Comparison of ENCODE assay signal across 9 mouse cellular contexts in genomic region chr9:68689351-68689750, GRCm38 (mm10). TPM values are rescaled to one million over a fixed set of nuclear protein-coding genes. Genes with fewer than 3 reads are reported as not detected.
DNase-seq lines count a peak whose midpoint lies in the region; ATAC-seq and TF ChIP-seq lines count a peak whose summit lies in the region.
"Had no signal": no experiment of that assay in that cellular context is flagged by ENCODE, and none has a peak within 500 bp of the region (broad histone marks: within the 10 kb centered on the region; RNA-seq: fewer than 3 reads in every experiment).

No protein-coding gene starts in this region.

- H3K27me3 ChIP-seq in midbrain, embryonic 10.5 days (ENCODE audit: low read depth, poor library complexity, severe bottlenecking): no peaks in the 10 kb centered on the region
- no peaks in the 10 kb centered on the region; the same call in 1 of the 2 replicates for H3K27me3 ChIP-seq in midbrain, embryonic 16.5 days (ENCODE audit: control insufficient read depth, insufficient read depth, low read depth, low read length)

- no peak for ATAC-seq in cerebellum, adult (ENCODE audit: insufficient number of reproducible peaks, low FRiP score, low TSS enrichment)
- ATAC-seq in midbrain, embryonic 16.5 days: no peak

- no peaks in the 10 kb centered on the region for H3K36me3 ChIP-seq in midbrain, embryonic 10.5 days
- no peaks in the 10 kb centered on the region for H3K36me3 ChIP-seq in midbrain, embryonic 16.5 days (ENCODE audit: control insufficient read depth, insufficient read depth, low read length)
- H3K36me3 ChIP-seq: neural tube, embryonic 13.5 days had no signal

- H3K9me3 ChIP-seq in midbrain, embryonic 10.5 days (replicated peaks): no peaks in the 10 kb centered on the region
- no peaks in the 10 kb centered on the region for H3K9me3 ChIP-seq in midbrain, embryonic 16.5 days (replicated peaks; ENCODE audit: control insufficient read depth, low read length, poor library complexity, severe bottlenecking)
- H3K9me3 ChIP-seq: neural tube, embryonic 13.5 days had no signal

- DNase-seq in cerebellum, adult 11 months: peak; percentile 37
- peak; percentile 32 for DNase-seq in midbrain, embryonic 10.5 days (ENCODE audit: low spot score)
- peak; percentile 82 for DNase-seq in cerebellum, adult 9-10 months
- peak; percentile 31 to 57 for DNase-seq in heart, postnatal 36 days
- no peak for DNase-seq in lung, adult 2 months
- DNase-seq in thymus, postnatal 10 days (ENCODE audit: low spot score in 2 of 2): peak; percentile 4 to 35

- H3K4me1 ChIP-seq in midbrain, embryonic 10.5 days: peaks cover 44% of the 10 kb centered on the region
- peaks cover 36% of the 10 kb centered on the region for H3K4me1 ChIP-seq in midbrain, embryonic 16.5 days (ENCODE audit: control insufficient read depth, insufficient read depth, low read length)
- H3K4me1 ChIP-seq in lung, adult 2 months (ENCODE audit: control insufficient read depth, insufficient read depth, low read length): no peaks in the 10 kb centered on the region

- TF ChIP-seq POLR2A in lung, adult 2 months (IDR thresholded peaks at IDR 0.05; ENCODE audit: borderline replicate concordance, extremely low read depth, low read depth, low read length): no peak

- no peak overlapping the region for H3K27ac ChIP-seq in midbrain, embryonic 10.5 days (replicated peaks)
- H3K27ac ChIP-seq in midbrain, embryonic 16.5 days (ENCODE audit: low read length): no peak overlapping the region
- H3K27ac ChIP-seq: neural tube, embryonic 13.5 days had no signal

- TF ChIP-seq CTCF in lung, adult 2 months (IDR thresholded peaks at IDR 0.05; ENCODE audit: insufficient read depth, low read length): peak; percentile 49; the same call in 1 of the 2 replicates

- H3K4me3 ChIP-seq in midbrain, embryonic 10.5 days: no peak overlapping the region
- no peak overlapping the region for H3K4me3 ChIP-seq in midbrain, embryonic 16.5 days (ENCODE audit: low read depth, low read length)
- H3K4me3 ChIP-seq in lung, adult 2 months (replicated peaks; ENCODE audit: extremely low read depth, low read depth, low read length): no peak overlapping the region
- H3K4me3 ChIP-seq: neural tube, embryonic 13.5 days had no signal

- 38% methylated on average over 4 of the region's 4 CpGs for WGBS in midbrain, embryonic 10.5 days
- WGBS in midbrain, embryonic 16.5 days: 34% methylated on average over 4 of the region's 4 CpGs
- WGBS in lung, adult 2 months: 34% methylated on average over 4 of the region's 4 CpGs

- no peak overlapping the region for H3K4me2 ChIP-seq in midbrain, embryonic 16.5 days (ENCODE audit: low read length)
- H3K4me2 ChIP-seq: neural tube, embryonic 13.5 days had no signal

- H3K9ac ChIP-seq in midbrain, embryonic 16.5 days (ENCODE audit: low read depth, low read length): no peak overlapping the region
- H3K9ac ChIP-seq: neural tube, embryonic 13.5 days had no signal

- intact Hi-C loops in heart, postnatal 36 days (cut with DNase I): loop anchor here (5.0 kb wide), 1 partner anchor 672 kb away; no protein-coding TSS in a partner anchor

RNA-seq across cellular contexts. Expression of gene Rora, which starts 35.8 kb away (rescaled TPM):
- polyA plus RNA-seq in midbrain, embryonic 10.5 days (2016; fragmentation: Nextera tagmentation; extraction: Ambion mirVana): 4.1 and 4.9 TPM in 2 replicates
- polyA plus RNA-seq in midbrain, embryonic 16.5 days (2015; fragmentation: Nextera tagmentation; extraction: Ambion mirVana): 43.6 and 52.5 TPM in 2 replicates
- total RNA-seq in heart, postnatal 36 days (2021): 10 to 100 TPM; 30.3 to 33.6 TPM
- polyA plus RNA-seq in lung, adult 2 months (2012; rRNA removed): 15.4 and 17.8 TPM in 2 replicates
